Mouse (Mus musculus): Measurements from ENCODE around the gene Lrrc20. TPM values are rescaled to one million over a fixed set of nuclear protein-coding genes. Genes with fewer than 3 reads are reported as not detected.
A peak's percentile ranks its signal among the peaks of the same experiment; 100 is the strongest.

The Lrrc20 gene
- polyA plus RNA-seq, 1 experiment = 7.4 TPM

GRCm38 (mm10) chr10:61443456-61443855 lies 32.1 kb upstream of the Lrrc20 start:
- Histone ChIP-seq H3K36me3 (ENCODE audit: control insufficient read depth, insufficient read depth, low read length) (peaks cover 15% of the 10 kb centered on the region), H3K4me3 (ENCODE audit: low read depth, low read length) (no peak overlapping the region), H3K27me3 (ENCODE audit: control insufficient read depth, insufficient read depth, low read length) (no peaks in the 10 kb centered on the region), H3K27ac (ENCODE audit: insufficient read depth, low read depth, low read length) (no peak overlapping the region), H3K4me1 (ENCODE audit: control insufficient read depth, insufficient read depth, insufficient read length, low read length) (peaks cover 10% of the 10 kb centered on the region)
- TF ChIP-seq CTCF (IDR thresholded peaks at IDR 0.05; ENCODE audit: extremely low read depth, insufficient read length, insufficient replicate concordance, low read depth, low read length) (no peak), POLR2A (IDR thresholded peaks at IDR 0.05; ENCODE audit: low read depth, low read length) (no peak)
- 60% methylated on average over 6 of the region's 6 CpGs for WGBS

GRCm38 (mm10) chr10:61443876-61444275 lies 31.7 kb upstream of the Lrrc20 start:
- TF ChIP-seq POLR2A (IDR thresholded peaks at IDR 0.05; ENCODE audit: low read depth, low read length) (no peak), CTCF (IDR thresholded peaks at IDR 0.05; ENCODE audit: extremely low read depth, insufficient read length, insufficient replicate concordance, low read depth, low read length) (no peak)
- no peaks in the 10 kb centered on the region for H3K27me3 ChIP-seq (ENCODE audit: control insufficient read depth, insufficient read depth, low read length)
- peaks cover 13% of the 10 kb centered on the region for H3K4me1 ChIP-seq (ENCODE audit: control insufficient read depth, insufficient read depth, insufficient read length, low read length)
- H3K4me3 ChIP-seq (ENCODE audit: low read depth, low read length) = no peak overlapping the region
- WGBS = 46% methylated on average over 1 of the region's 1 CpGs
- peaks cover 15% of the 10 kb centered on the region for H3K36me3 ChIP-seq (ENCODE audit: control insufficient read depth, insufficient read depth, low read length)
- H3K27ac ChIP-seq (ENCODE audit: insufficient read depth, low read depth, low read length) = no peak overlapping the region

- Histone ChIP-seq H3K4me1 (ENCODE audit: control insufficient read depth, insufficient read depth, insufficient read length, low read length) (peaks cover 22% of the 10 kb centered on the region), H3K4me3 (ENCODE audit: low read depth, low read length) (no peak overlapping the region), H3K27me3 (ENCODE audit: control insufficient read depth, insufficient read depth, low read length) (no peaks in the 10 kb centered on the region), H3K36me3 (ENCODE audit: control insufficient read depth, insufficient read depth, low read length) (peaks cover 18% of the 10 kb centered on the region), H3K27ac (ENCODE audit: insufficient read depth, low read depth, low read length) (no peak overlapping the region)
- no peak for TF ChIP-seq CTCF (IDR thresholded peaks at IDR 0.05; ENCODE audit: extremely low read depth, insufficient read length, insufficient replicate concordance, low read depth, low read length)
- no peak for TF ChIP-seq POLR2A (IDR thresholded peaks at IDR 0.05; ENCODE audit: low read depth, low read length)
- WGBS = 60% methylated on average over 3 of the region's 3 CpGs
These were observed 30.6 kb upstream of the Lrrc20 start for GRCm38 (mm10) chr10:61445016-61445415.

- WGBS = 78% methylated on average over 10 of the region's 10 CpGs
- Histone ChIP-seq H3K4me3 (ENCODE audit: low read depth, low read length) (no peak overlapping the region), H3K27me3 (ENCODE audit: control insufficient read depth, insufficient read depth, low read length) (no peaks in the 10 kb centered on the region), H3K27ac (ENCODE audit: insufficient read depth, low read depth, low read length) (no peak overlapping the region), H3K36me3 (ENCODE audit: control insufficient read depth, insufficient read depth, low read length) (peaks cover 16% of the 10 kb centered on the region), H3K4me1 (ENCODE audit: control insufficient read depth, insufficient read depth, insufficient read length, low read length) (peaks cover 25% of the 10 kb centered on the region)
- no peak for TF ChIP-seq CTCF (IDR thresholded peaks at IDR 0.05; ENCODE audit: extremely low read depth, insufficient read length, insufficient replicate concordance, low read depth, low read length)
- no peak for TF ChIP-seq POLR2A (IDR thresholded peaks at IDR 0.05; ENCODE audit: low read depth, low read length)
These were observed 27.8 kb upstream of the Lrrc20 start for GRCm38 (mm10) chr10:61447581-61448353.

- H3K27me3 ChIP-seq (ENCODE audit: control insufficient read depth, insufficient read depth, low read length) = no peaks in the 10 kb centered on the region
- H3K4me3 ChIP-seq (ENCODE audit: low read depth, low read length) = no peak overlapping the region
- TF ChIP-seq CTCF (IDR thresholded peaks at IDR 0.05; ENCODE audit: extremely low read depth, insufficient read length, insufficient replicate concordance, low read depth, low read length) = no peak
- no peak for TF ChIP-seq POLR2A (IDR thresholded peaks at IDR 0.05; ENCODE audit: low read depth, low read length)
- H3K36me3 ChIP-seq (ENCODE audit: control insufficient read depth, insufficient read depth, low read length) = peaks cover 16% of the 10 kb centered on the region
- peak overlapping the region; percentile 30; the same call in 1 of the 2 replicates for H3K27ac ChIP-seq (ENCODE audit: insufficient read depth, low read depth, low read length)
- 41% methylated on average over 3 of the region's 3 CpGs for WGBS
- H3K4me1 ChIP-seq (ENCODE audit: control insufficient read depth, insufficient read depth, insufficient read length, low read length) = peaks cover 23% of the 10 kb centered on the region
These were observed 26.8 kb upstream of the Lrrc20 start for GRCm38 (mm10) chr10:61448834-61449233.

GRCm38 (mm10) chr10:61451463-61451930 lies 24.1 kb upstream of the Lrrc20 start:
- WGBS = 1% methylated on average over 8 of the region's 8 CpGs
- peaks cover 16% of the 10 kb centered on the region for H3K36me3 ChIP-seq (ENCODE audit: control insufficient read depth, insufficient read depth, low read length)

GRCm38 (mm10) chr10:61451931-61452617 lies 23.5 kb upstream of the Lrrc20 start:
- Histone ChIP-seq H3K36me3 (ENCODE audit: control insufficient read depth, insufficient read depth, low read length) (peaks cover 13% of the 10 kb centered on the region), H3K4me1 (ENCODE audit: control insufficient read depth, insufficient read depth, insufficient read length, low read length) (peaks cover 17% of the 10 kb centered on the region), H3K4me3 (ENCODE audit: low read depth, low read length) (peak overlapping the region; percentile 98), H3K27ac (ENCODE audit: insufficient read depth, low read depth, low read length) (peak overlapping the region; percentile 80), H3K27me3 (ENCODE audit: control insufficient read depth, insufficient read depth, low read length) (no peaks in the 10 kb centered on the region)
- 1% methylated on average over 61 of the region's 62 CpGs for WGBS
- no peak for TF ChIP-seq POLR2A (IDR thresholded peaks at IDR 0.05; ENCODE audit: low read depth, low read length)
- TF ChIP-seq CTCF (IDR thresholded peaks at IDR 0.05; ENCODE audit: extremely low read depth, insufficient read length, insufficient replicate concordance, low read depth, low read length) = no peak

More at GRCm38 (mm10) chr10:61451463-61451930, 24.1 kb upstream of the Lrrc20 start:
- Histone ChIP-seq H3K27me3 (ENCODE audit: control insufficient read depth, insufficient read depth, low read length) (no peaks in the 10 kb centered on the region), H3K27ac (ENCODE audit: insufficient read depth, low read depth, low read length) (peak overlapping the region; percentile 80), H3K4me1 (ENCODE audit: control insufficient read depth, insufficient read depth, insufficient read length, low read length) (peaks cover 20% of the 10 kb centered on the region), H3K4me3 (ENCODE audit: low read depth, low read length) (peak overlapping the region; percentile 98)
- TF ChIP-seq POLR2A (IDR thresholded peaks at IDR 0.05; ENCODE audit: low read depth, low read length) (no peak), CTCF (IDR thresholded peaks at IDR 0.05; ENCODE audit: extremely low read depth, insufficient read length, insufficient replicate concordance, low read depth, low read length) (no peak)

Measured in small intestine, adult 2 months (tissue).